Mouse (Mus musculus): ENCODE measurements around the gene Wdr48.
A peak's percentile ranks its signal among the peaks of the same experiment; 100 is the strongest.

- peak; percentile 71 for TF ChIP-seq CTCF (conservative IDR thresholded peaks at IDR 0.05; ENCODE audit: low read length)
- TF ChIP-seq NANOG (IDR thresholded peaks at IDR 0.05; ENCODE audit: borderline replicate concordance, low read length), result no peak
Observed at GRCm38 (mm10) chr9:119962987-119963667, 68.4 kb downstream of the Wdr48 start.

Measured in E14TG2a.4 (cell line).